Mouse (Mus musculus) midbrain, postnatal 0 days (tissue): ENCODE data around the gene Rapgef3. TPM values are rescaled to one million over a fixed set of nuclear protein-coding genes. Genes with fewer than 3 reads are reported as not detected.

ENCODE experiments used
- ATAC-seq: fragments of 200-750 bp; cut with Nextera tagmentation; 2 replicates; pipeline ENCODE4 v1.8.0; 2017; ENCODE audit warnings: moderate number of reproducible peaks, mild to moderate bottlenecking, moderate TSS enrichment, moderate library complexity; ENCODE audit not compliant: low FRiP score
- DNase-seq: peaks from one replicate; pipeline ENCODE4 v3.0.0-alpha.2; 2015; ENCODE audit warnings: low spot score
- H3K27ac ChIP-seq: fragments of 300-500 bp; sonication (generic); 2 replicates; pipeline ENCODE4 v1.5.1; 2014; ENCODE audit warnings: low read depth, mild to moderate bottlenecking, low read length, mixed read lengths
- H3K27me3 ChIP-seq: fragments of 300-500 bp; sonication (generic); 2 replicates; pipeline ENCODE4 v1.6.1; 2014; ENCODE audit warnings: low read length, control low read depth, mixed read lengths; ENCODE audit not compliant: insufficient read depth
- H3K36me3 ChIP-seq: fragments of 300-500 bp; sonication (generic); 2 replicates; pipeline ENCODE4 v1.6.1; 2014; ENCODE audit warnings: low read length, control low read depth, mixed read lengths; ENCODE audit not compliant: insufficient read depth
- H3K4me1 ChIP-seq: fragments of 300-500 bp; sonication (generic); 2 replicates; pipeline ENCODE4 v1.6.1; 2014; ENCODE audit warnings: mild to moderate bottlenecking, control low read depth, antibody characterized with exemption, low read length, mixed read lengths; ENCODE audit not compliant: insufficient read depth
- H3K4me2 ChIP-seq: fragments of 300-500 bp; sonication (generic); 2 replicates; pipeline ENCODE4 v1.6.1; 2014; ENCODE audit warnings: low read depth, mild to moderate bottlenecking, low read length, mixed read lengths; ENCODE audit not compliant: poor library complexity, severe bottlenecking
- H3K4me3 ChIP-seq: fragments of 300-500 bp; sonication (generic); 2 replicates; pipeline ENCODE4 v1.5.1; 2014; ENCODE audit warnings: low read depth, mild to moderate bottlenecking, low read length, moderate library complexity
- H3K9ac ChIP-seq: fragments of 300-500 bp; sonication (generic); replicated peaks from 2 replicates; pipeline ENCODE4 v1.6.1; 2014; ENCODE audit warnings: mild to moderate bottlenecking, low read length, moderate library complexity, mixed read lengths; ENCODE audit not compliant: poor library complexity, severe bottlenecking
- H3K9me3 ChIP-seq: fragments of 300-500 bp; sonication (generic); 2 replicates; pipeline ENCODE4 v1.6.1; 2016; ENCODE audit warnings: low read length, control low read depth
- CTCF ChIP-seq: IDR thresholded peaks from 2 replicates; pipeline ENCODE4 v1.5.1; 2016; ENCODE audit warnings: antibody characterized with exemption, mild to moderate bottlenecking
- WGBS: fragments of 180-500 bp; shearing (Covaris S2); extraction: QIAGEN DNeasy Blood & Tissue Kit; methylation state at CpG from one replicate; pipeline ENCODE4 v1.1.7; 2014; 5-methylcytosine and 5-hydroxymethylcytosine counted together
- polyA plus RNA-seq: library from polyadenylated mRNA; unstranded; fragments of >200 nt; fragmentation: Nextera tagmentation; extraction: Ambion mirVana; gene quantifications from 2 replicates; pipeline ENCODE4 v1.2.1, GENCODE M21; 2015
- total RNA-seq: library from RNA; depleted of rRNA; stranded (reverse); fragments of >200 nt; gene quantifications from 2 replicates; pipeline ENCODE4 v1.2.3, GENCODE M21; 2014

Rapgef3 gene
- total and polyA plus RNA-seq, 2 experiments from 2014 or later = 16.5 to 34.9 TPM

GRCm38 (mm10) chr15:97761438-97761837 is 6.3 kb downstream of the Rapgef3 start:
- peaks cover 3% of the 10 kb centered on the region; the same call in 1 of the 2 replicates for H3K4me1 ChIP-seq
- peaks cover 4% of the 10 kb centered on the region; the same call in 1 of the 2 replicates for H3K27me3 ChIP-seq
- no peak overlapping the region for H3K4me3 ChIP-seq
- H3K27ac ChIP-seq = no peak overlapping the region
- H3K9ac ChIP-seq = no peak overlapping the region
- ATAC-seq (no peak; the same call in 1 of the 2 replicates), DNase-seq (no peak)
- 49% methylated on average over 13 of the region's 13 CpGs for WGBS
- no peaks in the 10 kb centered on the region for H3K9me3 ChIP-seq
- H3K36me3 ChIP-seq = peaks cover 33% of the 10 kb centered on the region
- no peak for TF ChIP-seq CTCF
- H3K4me2 ChIP-seq = no peak overlapping the region

- no peak overlapping the region for H3K9ac ChIP-seq
- peaks cover 37% of the 10 kb centered on the region for H3K36me3 ChIP-seq
- H3K9me3 ChIP-seq = no peaks in the 10 kb centered on the region
- H3K4me3 ChIP-seq = no peak overlapping the region
- no peak overlapping the region for H3K27ac ChIP-seq
- 66% methylated on average over 5 of the region's 5 CpGs for whole genome bisulfite sequencing
- peaks cover 4% of the 10 kb centered on the region; the same call in 1 of the 2 replicates for H3K27me3 ChIP-seq
- no peak overlapping the region for H3K4me2 ChIP-seq
- DNase-seq (no peak), ATAC-seq (no peak)
- TF ChIP-seq CTCF = no peak
- H3K4me1 ChIP-seq = no peaks in the 10 kb centered on the region; the same call in 1 of the 2 replicates
Measured at GRCm38 (mm10) chr15:97760952-97761351, 6.8 kb downstream of the Rapgef3 start.

- no peaks in the 10 kb centered on the region; the same call in 1 of the 2 replicates for H3K4me1 ChIP-seq
- no peak for ATAC-seq
- H3K9ac ChIP-seq = no peak overlapping the region
- no peak overlapping the region for H3K27ac ChIP-seq
- H3K4me3 ChIP-seq = no peak overlapping the region
- DNase-seq = no peak
- WGBS = 81% methylated on average over 9 of the region's 9 CpGs
- no peak for TF ChIP-seq CTCF
- peaks cover 37% of the 10 kb centered on the region for H3K36me3 ChIP-seq
- H3K4me2 ChIP-seq = no peak overlapping the region
- H3K9me3 ChIP-seq = no peaks in the 10 kb centered on the region
- H3K27me3 ChIP-seq = peaks cover 4% of the 10 kb centered on the region; the same call in 1 of the 2 replicates
Measured at GRCm38 (mm10) chr15:97760006-97760405, 7.8 kb downstream of the Rapgef3 start.

DNA sequence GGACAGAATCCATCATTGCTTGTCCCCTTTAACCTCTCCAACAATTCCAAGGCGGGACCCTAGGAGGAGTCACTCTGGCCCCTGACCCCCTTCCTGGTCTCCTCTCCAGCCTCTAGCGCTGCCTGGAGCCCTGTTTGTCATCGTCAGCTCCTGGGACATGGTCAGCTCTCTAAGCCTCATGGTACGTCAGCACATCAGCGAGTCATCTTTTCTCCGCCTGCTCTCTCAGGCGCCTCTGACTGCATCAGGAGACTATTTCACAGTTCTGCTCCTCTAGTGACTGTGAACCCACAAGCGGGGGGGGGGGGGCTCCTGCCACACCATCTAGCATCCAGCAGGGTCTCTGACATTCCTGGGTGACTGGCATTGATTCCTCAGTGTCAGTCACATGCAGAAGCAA is 12.4 kb downstream of the Rapgef3 start:
- H3K4me1 ChIP-seq = no peaks in the 10 kb centered on the region
- TF ChIP-seq CTCF = no peak
- H3K4me3 ChIP-seq = no peak overlapping the region
- no peaks in the 10 kb centered on the region for H3K9me3 ChIP-seq
- DNase-seq = no peak
- peaks cover 4% of the 10 kb centered on the region; the same call in 1 of the 2 replicates for H3K27me3 ChIP-seq
- H3K27ac ChIP-seq = no peak overlapping the region
- 52% methylated on average over 8 of the region's 8 CpGs for WGBS
- H3K36me3 ChIP-seq = peaks cover 40% of the 10 kb centered on the region
- no peak overlapping the region for H3K4me2 ChIP-seq
- no peak overlapping the region for H3K9ac ChIP-seq
- no peak for ATAC-seq

DNA sequence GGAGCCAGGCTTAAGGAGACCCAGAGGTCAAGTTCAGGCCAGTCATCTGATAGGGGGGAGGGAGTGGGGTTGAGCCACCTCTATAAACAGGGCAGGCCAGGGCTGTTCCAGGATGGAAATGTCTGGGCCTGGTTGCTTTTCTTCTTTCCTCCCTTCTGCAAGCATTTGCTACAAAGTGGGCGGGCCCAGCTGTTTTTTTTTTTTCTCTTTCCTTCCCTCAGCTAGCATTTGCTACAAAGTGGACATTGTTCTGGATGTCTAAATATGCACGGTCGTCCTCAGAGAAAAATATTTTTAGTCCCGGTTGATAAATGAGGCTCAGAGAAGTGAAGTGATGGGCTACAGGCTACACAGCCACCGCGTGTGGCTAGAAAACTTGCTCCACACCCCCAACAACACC is 13.3 kb downstream of the Rapgef3 start:
- no peak for ATAC-seq
- DNase-seq = no peak
- Histone ChIP-seq H3K9ac (no peak overlapping the region), H3K27me3 (peaks cover 4% of the 10 kb centered on the region; the same call in 1 of the 2 replicates), H3K27ac (no peak overlapping the region), H3K9me3 (no peaks in the 10 kb centered on the region), H3K4me1 (no peaks in the 10 kb centered on the region), H3K4me3 (no peak overlapping the region), H3K36me3 (peaks cover 37% of the 10 kb centered on the region), H3K4me2 (no peak overlapping the region)
- WGBS = 77% methylated on average over 6 of the region's 6 CpGs
- TF ChIP-seq CTCF = no peak

- H3K4me1 ChIP-seq = no peaks in the 10 kb centered on the region
- no peak overlapping the region for H3K27ac ChIP-seq
Measured at GRCm38 (mm10) chr15:97752491-97752890, 15.3 kb downstream of the Rapgef3 start.

More at GRCm38 (mm10) chr15:97752491-97752890, 15.3 kb downstream of the Rapgef3 start:
- Histone ChIP-seq H3K4me3 (no peak overlapping the region), H3K36me3 (peaks cover 28% of the 10 kb centered on the region), H3K9me3 (no peaks in the 10 kb centered on the region), H3K4me2 (no peak overlapping the region), H3K27me3 (peaks cover 4% of the 10 kb centered on the region; the same call in 1 of the 2 replicates), H3K9ac (no peak overlapping the region)
- DNase-seq = no peak
- WGBS = 93% methylated on average over 5 of the region's 5 CpGs
- TF ChIP-seq CTCF = no peak
- ATAC-seq = no peak
